Mouse (Mus musculus): ENCODE results near the gene Mbd6.

GRCm38 (mm10) chr10:127238241-127238824 is 50.5 kb downstream of the Mbd6 start:
- no peak for TF ChIP-seq TAL1 (IDR thresholded peaks at IDR 0.05; ENCODE audit: low read length)
- no peak for TF ChIP-seq GATA1 (IDR thresholded peaks at IDR 0.05; ENCODE audit: low read length)

Data from erythroblast, embryonic 14.5 days (primary cell).